Mouse (Mus musculus) granulocyte monocyte progenitor cell, adult 5-6 weeks (primary cell): ENCODE measurements at regions not wholly inside any gene's neighbourhood (a gene's known extent, or its start where the extent isn't known, plus 50 kb on each side); places are given as distances from the start of the nearest gene placed in this dataset.

Source experiments
- ATAC-seq: replicated peaks from 2 replicates; pipeline ENCODE4 v1.8.0; 2016; ENCODE audit warnings: mild to moderate bottlenecking, moderate TSS enrichment, inconsistent platforms; ENCODE audit not compliant: poor library complexity, severe bottlenecking

DNA sequence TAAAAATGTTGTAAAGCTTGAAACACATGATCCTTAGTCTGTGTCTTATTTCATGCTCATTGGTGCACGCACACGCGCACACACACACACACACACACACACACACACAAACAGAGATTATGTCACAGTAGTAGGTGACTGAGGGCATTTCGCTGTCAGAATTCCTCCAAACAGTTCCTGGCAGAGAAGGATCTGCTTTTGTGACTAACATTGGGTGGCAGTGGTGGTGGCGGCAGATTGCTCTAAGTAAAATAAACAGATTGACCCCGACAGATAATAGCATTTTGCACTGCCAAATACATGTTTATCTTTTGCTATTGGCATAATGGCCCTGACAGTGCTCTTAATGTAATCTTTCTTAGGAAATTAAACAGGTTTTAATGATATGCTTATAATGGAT, 446.6 kb upstream of the Adgrl2 start:
- ATAC-seq = no peak

DNA sequence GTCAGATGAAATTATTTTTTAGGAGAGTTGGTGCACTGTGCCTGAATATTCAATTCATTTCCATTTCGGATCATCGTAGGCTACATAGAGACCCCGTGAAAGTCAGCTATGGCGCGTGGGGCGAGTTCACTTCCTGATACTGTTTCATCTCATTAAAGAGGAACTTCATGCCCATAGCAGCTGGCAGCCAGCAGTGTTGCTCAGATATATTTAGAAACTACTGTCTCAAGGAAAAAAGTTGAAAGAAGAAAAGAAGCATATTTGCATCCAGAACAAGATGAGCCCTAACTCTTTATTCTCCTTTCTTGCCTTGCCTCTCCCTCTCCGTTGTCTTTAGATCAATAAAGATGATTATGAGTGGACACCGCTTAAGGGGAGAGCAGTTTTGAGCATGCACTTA, 446.1 kb upstream of the Adgrl2 start:
- ATAC-seq = peak; percentile 92

DNA sequence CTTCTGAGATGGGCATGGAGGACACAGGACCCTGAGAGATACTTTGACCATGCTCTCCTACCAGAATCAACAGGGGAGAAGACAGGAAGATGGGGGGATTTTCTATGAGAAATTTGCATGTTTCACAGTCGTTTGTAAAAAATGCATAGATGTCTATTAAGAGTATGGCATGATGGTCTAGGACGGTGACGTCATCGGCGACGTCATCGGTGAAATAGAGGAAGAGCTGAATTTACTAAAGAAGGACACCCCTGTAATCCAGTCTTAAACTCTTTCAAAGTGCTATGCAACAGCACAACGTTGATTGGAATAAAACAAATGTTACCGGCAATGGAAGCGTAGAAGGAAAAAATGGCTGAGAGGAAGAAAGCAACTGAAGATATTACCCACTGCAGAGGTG, 441.4 kb upstream of the Adgrl2 start:
- no peak for ATAC-seq

DNA sequence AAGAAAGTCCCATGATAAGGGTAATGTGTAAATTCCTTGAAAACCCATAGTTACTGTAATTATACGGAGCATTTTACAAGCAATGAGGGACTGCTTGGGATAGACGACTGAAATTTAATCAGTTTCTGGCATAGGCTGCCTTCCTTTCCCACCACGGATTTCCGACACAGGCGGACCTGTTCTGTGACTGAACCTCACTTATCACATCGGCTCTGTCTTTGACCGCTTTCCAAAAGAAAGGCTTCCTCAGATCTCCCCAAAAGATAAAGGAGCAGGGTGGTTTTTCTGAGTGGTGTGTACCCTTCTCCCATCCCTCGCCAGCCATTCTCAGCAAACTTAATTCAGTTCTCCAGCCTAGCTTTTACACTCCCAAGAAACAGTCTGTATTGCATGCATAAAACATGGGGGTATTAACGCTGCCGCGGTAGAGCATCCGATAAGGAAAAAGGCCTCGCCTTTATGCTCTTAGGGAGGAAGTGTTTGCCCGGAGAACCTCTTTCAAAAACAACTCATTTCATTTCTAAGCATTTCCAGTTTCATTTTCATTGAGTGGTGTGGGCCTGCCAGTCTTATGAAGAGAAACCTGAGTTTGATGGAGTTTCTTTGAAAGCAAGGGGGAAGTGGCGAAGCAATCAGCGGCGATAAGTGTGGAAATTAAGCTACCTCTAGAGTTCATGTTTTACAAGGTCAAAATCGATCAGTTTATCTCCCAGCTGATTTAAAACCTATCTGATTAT, 435.8 kb upstream of the Adgrl2 start:
- peak; percentile 83 for ATAC-seq

DNA sequence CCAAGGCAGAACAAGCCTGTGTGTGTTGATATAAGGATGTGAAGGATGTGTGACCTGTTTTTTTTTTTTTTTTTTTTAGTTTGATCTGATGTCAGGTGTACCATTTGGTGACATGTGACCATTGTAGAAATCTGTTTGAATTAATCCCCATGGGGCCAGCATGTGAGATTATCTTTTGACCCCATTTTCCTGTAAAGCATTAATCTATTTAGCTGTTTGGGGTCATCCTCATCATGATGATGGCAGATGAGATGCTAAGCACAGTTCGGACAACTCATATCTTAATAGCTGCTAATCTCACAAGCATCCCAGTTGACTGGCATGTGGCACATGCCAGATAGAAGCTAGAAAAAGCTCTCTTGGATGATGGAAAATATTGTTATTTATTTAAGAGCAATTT, 434.0 kb upstream of the Adgrl2 start:
- ATAC-seq = no peak

DNA sequence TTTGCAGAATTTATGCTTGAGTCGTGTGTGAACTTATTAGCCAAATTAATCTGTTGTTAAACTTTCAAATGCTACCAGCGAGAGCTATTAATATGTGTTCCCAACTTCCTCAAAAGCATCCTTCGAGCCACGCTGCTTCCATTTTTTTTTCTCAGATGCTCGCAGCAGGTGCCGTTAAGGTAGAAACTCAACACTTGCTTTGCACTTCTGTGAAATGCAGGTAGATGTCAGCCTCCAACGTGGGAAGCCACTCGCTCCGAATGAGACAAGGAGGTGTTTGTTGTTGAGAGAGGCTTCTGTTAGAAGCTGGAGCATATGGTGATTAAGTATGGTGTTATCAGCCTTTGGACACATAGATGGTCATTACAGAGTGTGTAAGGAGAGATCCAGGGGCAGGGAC, 433.1 kb upstream of the Adgrl2 start:
- no peak for ATAC-seq

DNA sequence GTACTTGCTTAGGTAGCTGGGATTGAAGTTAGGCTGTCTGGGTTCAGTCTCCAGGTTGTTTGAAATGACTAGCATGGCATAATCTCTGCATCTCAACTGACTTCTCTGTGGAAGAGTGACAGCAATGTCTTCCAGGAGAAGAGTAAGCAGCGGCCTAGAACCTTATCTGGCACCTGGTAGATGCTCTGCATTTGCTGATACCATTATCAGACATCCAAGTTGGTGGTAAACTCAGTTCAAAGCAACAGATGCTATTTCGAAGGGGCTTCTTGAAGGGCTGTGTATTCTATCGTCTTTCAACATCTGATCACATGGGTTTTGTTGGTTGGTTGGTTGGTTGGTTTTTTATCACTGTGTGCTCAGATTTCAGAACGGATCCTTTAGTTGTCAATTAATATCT, 424.7 kb upstream of the Adgrl2 start:
- ATAC-seq = no peak

DNA sequence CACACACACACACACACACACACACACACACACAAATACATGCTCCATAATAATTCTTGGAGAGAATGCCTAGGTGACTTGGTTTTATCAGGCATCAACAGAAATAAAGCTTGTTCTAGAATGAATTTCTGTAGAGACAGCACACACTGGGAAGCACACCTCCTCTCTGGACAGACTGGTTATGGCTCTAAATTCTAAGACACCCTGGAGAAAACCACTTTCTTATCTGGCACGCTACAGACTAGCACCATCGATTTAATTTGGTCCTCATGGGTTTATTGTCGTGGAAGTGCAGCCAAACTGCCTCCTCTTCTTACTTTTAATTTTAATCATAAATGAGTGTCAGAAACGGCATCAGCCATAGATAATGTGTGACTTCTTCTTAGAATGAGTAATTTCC, 422.8 kb upstream of the Adgrl2 start:
- no peak for ATAC-seq

DNA sequence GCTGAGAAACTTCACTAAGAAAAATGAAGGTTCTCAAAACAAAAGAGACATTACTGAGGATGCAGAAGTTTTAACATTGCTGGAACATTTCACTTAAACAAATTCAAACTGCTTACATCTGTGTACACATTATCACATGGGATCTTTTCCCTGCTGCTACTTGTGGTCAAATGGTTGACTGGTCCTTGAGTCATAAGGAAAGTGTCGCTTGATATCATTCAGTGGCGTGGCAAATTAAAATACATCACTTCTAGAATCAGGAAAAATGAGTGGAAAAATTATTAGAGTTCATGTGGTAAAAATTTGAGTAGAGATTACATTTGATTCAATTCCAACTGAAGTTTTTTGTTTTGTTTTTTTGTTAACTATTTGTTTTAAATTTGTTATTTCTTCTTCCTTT, 420.2 kb upstream of the Adgrl2 start:
- no peak for ATAC-seq

DNA sequence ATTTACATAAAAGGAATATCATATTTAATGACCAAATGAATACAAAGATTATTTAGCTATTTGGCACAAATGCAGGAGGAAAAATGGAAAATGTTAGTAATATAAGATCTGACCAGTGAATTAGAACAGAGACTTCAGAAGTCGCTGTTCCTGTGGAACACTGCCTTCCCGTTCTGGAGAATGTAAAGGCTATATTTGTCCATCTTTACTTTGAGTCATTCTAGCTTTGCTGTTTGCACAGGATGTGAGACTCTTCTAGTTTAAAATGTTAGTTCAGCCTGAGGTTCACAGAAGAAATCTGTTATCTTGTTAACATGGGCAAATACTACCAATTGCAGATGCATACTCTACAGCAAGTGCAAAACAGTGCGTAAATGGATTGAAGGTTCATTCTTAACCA, 418.5 kb upstream of the Adgrl2 start:
- ATAC-seq = no peak

DNA sequence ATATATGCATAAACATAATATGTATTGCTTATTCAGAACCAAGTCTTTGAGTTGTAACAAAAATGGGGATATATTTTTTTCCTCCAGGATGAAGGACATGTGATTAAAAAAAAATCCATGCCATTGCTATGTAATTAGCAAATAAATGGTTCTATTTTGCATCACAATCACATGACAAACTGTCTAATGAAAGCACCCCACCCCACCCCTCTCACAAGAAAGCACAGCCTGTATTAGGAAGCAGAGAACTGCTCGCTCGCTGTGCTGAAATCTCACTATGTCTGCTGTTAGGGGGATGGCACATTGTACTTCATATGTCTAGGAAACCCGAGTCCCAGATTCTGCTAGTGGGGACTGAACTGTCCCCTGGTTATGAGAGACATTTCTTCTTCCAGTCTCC, 415.5 kb upstream of the Adgrl2 start:
- ATAC-seq = no peak

DNA sequence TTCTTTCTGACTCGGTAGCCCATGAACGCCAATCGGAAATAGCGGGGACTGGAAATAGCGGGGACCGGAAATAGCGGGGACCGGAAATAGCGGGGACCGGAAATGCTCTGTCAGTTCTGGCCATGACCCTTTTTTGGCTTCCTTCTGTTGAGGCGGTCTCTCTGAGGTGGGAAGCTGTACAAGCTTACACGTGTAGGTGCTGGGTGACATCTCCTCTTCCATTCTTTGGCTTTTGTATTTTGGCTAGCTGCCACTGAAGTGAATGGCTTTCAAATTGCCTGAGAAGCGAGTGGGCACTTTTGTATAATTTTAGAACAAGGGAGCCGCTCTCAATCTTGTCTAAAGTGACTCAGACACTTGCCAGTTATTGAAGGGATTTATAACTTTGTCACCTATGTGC, 414.3 kb upstream of the Adgrl2 start:
- no peak for ATAC-seq

DNA sequence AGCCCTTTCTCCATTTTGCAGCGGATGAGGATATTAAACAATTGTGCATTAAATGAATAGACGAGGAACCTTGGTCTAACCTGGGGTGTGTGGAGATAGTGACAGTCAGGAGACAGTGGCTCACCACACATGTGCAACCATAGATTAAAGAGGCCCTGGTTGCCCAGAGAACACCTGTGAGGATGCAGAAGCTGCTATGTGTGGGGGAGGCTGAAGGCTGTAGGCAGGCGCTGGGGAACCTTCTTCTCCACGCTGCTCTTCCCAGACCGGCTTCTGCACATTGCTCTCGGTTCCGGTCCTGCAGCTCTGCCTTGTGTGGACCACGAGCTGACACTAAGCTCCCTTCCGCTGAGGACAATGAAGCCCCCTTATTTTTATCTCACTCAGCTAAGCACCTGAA, 412.1 kb upstream of the Adgrl2 start:
- ATAC-seq = no peak

DNA sequence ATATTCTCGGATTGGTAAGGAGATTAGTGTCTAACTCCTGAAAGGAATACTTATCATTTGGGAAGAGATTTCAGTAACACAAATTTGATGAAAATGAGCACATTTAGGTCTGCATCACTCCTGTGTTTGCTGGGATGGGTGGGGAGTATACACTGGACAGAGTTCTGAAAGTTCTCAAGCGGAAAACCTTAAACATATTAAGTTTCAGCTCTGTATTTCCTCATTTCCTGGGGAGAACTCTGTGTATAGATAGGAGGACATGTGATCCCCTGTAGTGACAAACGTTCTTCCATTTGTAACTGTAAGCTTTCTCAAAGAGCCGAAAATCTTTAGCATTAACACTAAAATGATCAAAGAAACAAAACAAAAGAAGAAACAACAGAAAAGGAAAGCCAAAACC, 404.7 kb upstream of the Adgrl2 start:
- ATAC-seq = peak; percentile 51

DNA sequence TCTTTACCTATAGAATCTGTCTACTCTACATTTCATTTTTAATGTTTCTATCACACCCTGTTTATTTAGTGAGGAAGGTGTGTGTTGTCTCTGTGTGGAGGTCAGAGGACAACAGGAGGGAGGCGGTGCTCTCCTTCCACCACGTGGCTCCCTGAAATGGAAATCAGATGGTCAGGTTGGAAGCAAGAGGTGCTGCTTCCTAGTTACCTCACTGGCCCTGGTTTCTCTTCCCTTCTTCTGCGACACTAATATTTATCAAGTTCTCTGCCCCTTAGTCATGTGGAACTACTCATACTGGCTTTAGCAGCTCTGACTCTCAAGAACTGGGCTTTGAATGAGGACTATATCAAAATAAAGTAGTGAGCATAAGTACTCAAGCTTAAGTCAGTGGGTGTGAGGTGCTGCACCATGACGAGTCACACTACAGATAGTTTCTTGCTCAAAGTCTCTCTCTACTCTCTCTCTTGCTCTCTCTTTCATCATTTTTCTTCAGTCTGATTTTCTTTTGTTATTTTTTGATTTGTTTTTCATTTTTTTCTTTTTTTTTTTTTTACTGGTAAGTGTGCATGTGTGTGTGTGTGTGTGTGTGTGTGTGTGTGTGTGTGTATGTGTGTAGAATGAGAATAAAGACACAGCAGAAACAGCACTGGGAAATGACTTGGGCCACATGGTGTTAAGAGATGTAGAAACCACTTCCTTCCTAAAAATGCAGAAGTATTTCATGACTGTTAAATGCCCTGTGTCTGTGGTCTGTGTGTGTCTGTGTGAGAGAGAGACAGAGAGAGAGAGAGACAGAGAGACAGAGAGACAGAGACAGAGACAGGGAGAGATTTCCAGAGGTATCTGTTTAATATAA, 403.2 kb upstream of the Adgrl2 start:
- ATAC-seq = peak; percentile 86

DNA sequence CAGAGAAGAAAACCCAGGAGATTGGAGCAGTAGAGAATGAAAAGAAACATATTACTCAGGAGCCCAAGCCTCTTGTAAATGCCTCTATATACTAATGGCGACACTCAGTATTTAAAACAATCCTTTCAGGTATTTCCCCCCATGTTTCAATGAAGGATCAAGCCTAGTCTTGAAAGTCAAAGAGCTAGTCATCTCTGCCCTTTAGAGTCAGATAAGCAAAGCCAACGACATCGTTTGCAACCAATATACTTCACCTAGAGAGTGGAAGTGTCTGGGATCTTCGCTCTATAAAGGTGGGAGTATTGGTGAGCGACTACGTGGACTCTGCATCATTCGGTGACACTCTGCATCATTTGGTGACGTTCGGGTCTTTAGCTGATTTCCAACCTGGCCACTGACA, 401.8 kb upstream of the Adgrl2 start:
- ATAC-seq = no peak

DNA sequence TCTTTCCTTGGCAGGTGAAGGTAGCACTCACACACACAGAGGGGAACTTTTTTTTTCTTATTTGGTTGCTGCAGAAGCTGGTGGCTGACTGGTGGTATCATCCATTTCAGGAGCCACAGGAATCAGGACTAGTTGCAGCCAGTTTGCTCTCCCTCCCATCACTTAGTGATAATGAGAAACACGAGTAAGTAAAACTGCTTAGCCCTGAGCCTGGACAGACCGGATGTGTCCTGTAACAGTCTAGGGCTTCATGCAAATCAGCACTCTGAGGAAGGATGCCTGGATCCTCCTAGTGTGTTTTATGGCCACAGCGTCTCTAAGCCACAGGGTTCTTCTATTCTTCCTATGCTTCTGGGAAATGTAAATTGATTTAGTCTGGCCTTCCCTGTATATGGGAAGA, 397.2 kb upstream of the Adgrl2 start:
- ATAC-seq = peak; percentile 49

DNA sequence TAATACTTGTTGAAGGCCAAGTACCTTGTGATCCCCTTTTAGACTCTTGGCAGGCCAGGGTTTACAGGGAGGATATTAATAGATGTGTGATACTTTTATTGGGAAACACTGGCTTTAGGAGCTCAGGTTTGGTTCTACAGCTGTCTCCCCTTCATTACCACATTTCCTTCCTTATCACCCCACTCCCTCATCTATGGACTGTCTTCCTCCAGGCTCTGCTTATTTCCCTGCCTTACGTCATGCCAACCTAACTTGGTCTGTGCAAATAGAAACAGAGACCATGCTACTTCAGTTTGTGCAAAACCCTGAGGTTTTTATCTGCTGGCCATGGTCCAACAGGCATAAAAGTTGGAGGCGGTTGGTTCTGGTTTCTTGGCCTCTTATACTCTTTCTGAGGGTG, 395.7 kb upstream of the Adgrl2 start:
- ATAC-seq = peak; percentile 93

DNA sequence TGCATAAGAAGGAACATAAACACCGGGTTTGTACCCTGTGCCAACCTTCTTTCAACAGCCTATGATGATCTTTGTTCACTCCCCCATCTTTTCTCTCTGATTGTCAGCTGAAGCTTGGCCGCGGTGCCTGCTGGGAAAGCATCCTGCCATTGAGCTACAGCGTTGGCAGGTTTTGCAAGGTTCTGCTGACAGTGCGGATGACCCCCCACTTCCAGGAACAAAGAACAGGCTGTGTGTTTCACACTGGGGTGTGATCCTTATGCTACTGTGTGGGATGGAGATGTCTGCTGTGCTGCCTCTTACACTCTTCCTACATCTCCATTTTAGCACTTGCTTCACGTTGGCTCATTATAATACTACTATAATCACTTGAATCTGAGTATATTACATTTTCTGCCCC, 395.0 kb upstream of the Adgrl2 start:
- ATAC-seq = no peak

DNA sequence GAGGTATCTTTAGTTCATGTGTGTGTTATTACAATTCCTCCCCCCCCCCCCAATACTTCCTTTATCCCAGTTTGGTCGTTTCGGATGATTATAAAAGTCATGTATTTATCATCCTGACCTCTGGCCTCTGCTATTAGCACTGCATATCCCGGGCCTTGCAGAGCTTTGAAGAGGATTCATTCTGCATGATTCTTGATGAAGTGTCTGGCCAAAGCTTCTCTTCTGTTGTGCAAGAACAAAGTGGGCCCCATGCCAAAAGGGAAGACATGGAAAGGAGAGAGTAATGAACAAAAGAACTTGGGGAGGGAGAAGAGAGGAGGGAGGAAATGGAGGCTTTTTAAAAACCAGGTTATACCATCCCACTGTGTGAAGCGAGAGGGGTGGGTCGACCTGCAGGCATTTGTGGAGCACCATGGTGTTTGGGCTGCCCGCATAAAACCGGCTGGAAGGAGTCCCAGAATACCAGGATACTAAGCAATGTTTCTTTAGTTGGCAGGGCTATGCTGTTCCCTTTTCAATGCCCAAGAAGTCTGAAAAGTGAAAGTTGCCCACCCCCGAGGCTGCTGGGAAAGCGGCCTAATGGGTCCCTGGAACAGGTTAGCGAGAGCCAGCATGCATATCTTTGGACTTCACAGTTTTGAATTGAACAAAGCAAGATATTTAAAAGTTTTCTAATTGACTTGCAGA, 391.3 kb upstream of the Adgrl2 start:
- ATAC-seq = no peak

DNA sequence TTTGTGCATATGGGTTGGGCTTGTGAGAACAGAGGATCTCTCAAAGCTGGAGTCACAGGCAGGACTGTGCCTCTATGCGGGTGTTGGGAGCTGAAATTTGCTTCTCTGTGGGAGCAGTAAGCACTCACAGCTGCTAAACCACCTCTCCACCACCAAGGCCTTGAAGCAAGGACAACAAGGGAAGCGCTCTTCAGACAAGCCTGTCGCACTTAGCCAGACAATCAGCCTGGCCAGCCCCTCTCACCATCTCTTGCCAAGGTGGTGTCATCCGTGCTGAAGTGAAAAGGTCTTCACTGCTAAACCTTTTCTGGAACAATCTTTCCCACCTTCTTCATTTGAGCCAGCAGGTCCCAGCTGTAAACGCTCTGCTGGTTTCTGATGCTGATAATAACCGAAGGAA, 390.7 kb upstream of the Adgrl2 start:
- no peak for ATAC-seq
